Mouse (Mus musculus) megakaryocyte, adult 5-6 weeks (primary cell): ENCODE results near the gene Pprc1. TPM values are rescaled to one million over a fixed set of nuclear protein-coding genes. Genes with fewer than 3 reads are reported as not detected.

Experiments used
- ATAC-seq: 2 replicates; pipeline ENCODE4 v1.8.0; 2016; ENCODE audit warnings: mild to moderate bottlenecking, inconsistent platforms; ENCODE audit not compliant: poor library complexity, severe bottlenecking
- total RNA-seq, 2 experiments: library from RNA; stranded (forward) in 1 of 2; stranded (reverse) in 1 of 2; fragments of 153-499, 151-499 nt in 1 of 2; fragments of 221-1000, 200-1000 nt in 1 of 2; gene quantifications; 2 replicates each; pipeline versions ENCODE4 v1.2.3 to v1.2.4; 2015 to 2017

Pprc1 gene
- total RNA-seq, 2 experiments from 2014 or later = 8.6 to 30.8 TPM

DNA sequence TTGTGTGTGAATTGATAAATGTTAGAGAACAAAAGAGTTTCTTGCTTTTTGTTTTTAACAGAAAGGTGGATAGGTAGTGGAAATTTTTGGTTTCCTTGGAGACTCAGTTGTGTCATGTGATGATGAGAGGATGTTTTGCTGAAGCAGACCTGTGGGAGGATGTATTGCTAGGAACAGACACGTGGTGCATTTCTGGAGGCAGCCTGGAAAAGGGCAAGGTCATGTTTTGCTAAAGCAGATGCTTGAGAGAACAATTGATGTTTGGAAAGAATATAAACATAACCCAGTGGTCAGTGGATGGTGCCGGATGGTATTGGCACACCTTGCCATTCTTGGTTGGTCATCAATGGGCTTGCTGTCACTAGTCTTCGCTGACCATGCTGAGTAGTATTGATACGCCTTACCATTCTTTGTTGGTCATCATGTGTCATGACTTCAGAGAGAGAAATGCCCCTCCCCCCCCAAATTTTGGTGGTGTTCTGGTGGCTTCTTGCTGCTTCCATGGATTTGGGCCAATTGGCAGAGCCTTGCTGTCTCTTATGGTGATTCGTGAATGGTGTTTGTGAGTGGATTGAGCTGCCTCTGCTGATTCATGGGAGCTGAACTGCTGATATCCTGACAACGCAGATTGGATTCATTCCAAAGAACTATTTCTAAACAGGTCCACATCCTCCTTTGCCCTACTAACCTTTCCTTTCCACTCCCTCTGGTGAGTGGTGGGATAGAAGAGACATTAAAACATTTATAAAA, 58.9 kb downstream of the Pprc1 start:
- no peak for ATAC-seq

DNA sequence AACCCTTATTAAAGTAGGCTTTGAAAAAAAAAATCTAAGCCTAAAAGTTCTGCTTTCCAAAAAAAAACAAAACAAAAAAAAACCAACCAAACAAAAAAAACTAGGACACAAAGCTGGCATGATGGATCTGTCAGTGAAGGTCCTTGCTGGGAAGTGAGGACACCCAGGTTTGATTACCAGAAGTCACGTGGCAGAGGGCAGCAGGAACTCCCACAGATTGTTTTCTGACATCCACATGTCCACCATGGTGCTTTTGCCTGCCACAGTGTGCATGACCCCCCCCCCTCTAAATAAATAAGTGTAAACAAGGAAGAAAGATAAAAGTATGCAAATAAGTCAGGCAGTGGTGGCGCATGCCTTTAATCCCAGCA, 59.5 kb downstream of the Pprc1 start:
- no peak for ATAC-seq

DNA sequence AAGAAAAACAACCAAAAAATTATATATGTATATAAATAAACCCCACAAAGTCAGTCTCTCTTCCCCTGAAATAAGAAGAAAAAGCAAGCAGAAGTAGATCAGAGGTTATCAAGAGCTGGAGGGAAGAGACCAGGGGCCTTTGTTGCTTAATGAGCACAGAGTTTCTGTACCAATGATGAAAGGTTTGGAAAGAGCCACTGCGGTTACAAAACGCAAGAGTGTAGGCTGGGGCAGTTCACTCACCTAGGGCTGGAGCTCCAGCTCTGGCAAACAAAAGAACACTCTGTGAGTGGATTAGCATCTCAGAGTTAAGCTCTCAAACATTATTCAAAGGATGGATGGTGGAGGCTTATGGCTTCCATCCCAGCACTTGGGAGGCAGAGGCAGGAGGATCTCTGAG, 65.5 kb downstream of the Pprc1 start:
- ATAC-seq = peak; percentile 79

DNA sequence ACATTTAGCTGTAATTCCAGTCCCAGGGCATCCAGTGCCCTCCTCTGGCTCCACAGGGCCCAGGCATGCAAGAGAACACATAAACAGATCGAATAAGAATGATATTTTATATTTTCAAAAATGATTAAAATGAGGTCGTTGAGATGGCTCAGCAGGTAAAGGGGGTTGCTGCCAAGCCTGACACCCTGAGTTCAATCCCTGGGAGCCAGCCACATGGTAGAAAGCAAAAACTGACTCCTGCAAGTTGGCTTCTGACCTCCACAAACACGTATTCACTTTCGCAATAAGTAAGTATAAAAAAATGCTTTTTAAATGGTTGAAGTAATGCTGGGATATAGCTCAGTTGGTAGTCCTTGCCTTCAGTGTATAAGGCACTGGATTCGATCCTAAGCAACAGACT, 66.1 kb downstream of the Pprc1 start:
- ATAC-seq = no peak

DNA sequence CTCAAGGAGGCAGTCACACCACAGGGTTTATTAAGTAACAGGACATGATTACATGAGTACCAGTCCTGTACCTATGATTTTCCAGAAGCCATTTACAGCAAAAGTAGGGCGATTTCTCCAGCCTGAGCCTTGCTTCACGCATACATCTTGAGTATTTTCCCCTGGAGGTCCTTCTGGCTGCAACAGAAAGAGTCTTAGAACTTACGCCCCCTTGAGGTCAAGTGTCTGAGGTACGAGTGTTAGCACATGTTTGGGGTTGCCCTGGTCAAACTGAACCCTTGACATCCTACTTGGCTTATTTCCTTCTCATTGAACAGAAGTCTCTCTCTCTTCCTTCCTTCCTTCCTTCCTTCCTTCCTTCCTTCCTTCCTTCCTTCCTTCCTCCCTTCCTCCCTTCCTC, 69.9 kb downstream of the Pprc1 start:
- ATAC-seq = no peak

DNA sequence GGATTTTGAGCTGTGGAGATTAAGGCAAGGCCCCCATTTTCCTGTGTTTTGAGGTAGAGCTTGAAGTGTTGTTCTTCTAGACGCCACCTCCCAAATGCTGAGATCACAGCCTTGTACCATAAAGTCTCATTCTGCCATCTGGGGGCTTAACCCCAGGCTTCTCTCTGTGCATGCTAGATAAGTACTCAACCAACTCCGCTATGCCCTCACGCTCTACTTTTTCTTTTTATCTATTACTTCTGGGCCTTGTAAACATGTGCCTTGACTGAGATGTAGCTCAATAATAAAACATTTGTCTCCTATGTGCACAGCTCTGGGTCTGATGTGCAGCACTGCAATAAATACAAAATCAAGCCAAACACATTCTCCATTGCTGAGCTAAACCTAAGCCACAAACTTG, 74.8 kb downstream of the Pprc1 start:
- ATAC-seq = no peak

DNA sequence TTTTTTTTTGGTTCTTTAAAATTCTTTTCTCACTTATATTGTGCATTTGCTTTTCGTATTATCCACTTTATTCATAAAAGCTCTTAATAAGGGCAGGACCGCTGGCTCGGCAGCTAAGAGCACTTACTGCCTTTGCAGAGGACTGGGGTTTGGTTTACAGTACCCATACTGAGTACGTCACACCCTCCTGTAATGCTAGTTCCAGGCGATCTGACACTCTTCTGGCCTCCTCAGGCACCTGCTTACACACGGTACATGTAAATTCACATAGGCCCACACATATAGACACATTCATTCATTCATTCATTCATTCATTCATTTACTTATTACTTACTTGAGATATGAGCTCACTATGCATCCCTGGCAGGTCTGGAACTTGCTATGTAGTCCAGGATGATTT, 76.2 kb downstream of the Pprc1 start:
- ATAC-seq = no peak

Other genes starting within 250 kb of the Pprc1 start
- 0.09 and 0.16 TPM in 2 replicates for gene Kcnip2, start 228.8 kb upstream of the Pprc1 start, total RNA-seq (2015)
- not detected in 2 replicates for gene Kcnip2, start 228.8 kb upstream of the Pprc1 start, total RNA-seq (2017)
- 12.8 and 15.6 TPM in 2 replicates for gene Armh3, start 46.4 kb upstream of the Pprc1 start, total RNA-seq (2015)
- gene Armh3, start 46.4 kb upstream of the Pprc1 start, total RNA-seq (2017) = 6.6 and 8.5 TPM in 2 replicates
- gene Hps6, start 41.4 kb upstream of the Pprc1 start, total RNA-seq (2015) = 1.2 and 1.7 TPM in 2 replicates
- gene Hps6, start 41.4 kb upstream of the Pprc1 start, total RNA-seq (2017) = 6.6 and 6.8 TPM in 2 replicates
- 48.8 and 54.5 TPM in 2 replicates for gene Ldb1, start 328 bp downstream of the Pprc1 start, total RNA-seq (2015)
- gene Ldb1, start 328 bp downstream of the Pprc1 start, total RNA-seq (2017) = 60.2 and 60.8 TPM in 2 replicates
- gene Nolc1, start 31.0 kb downstream of the Pprc1 start, total RNA-seq (2015) = 16.4 and 19.7 TPM in 2 replicates
- 36.8 and 47.6 TPM in 2 replicates for gene Nolc1, start 31.0 kb downstream of the Pprc1 start, total RNA-seq (2017)
- gene Elovl3, start 87.0 kb downstream of the Pprc1 start, total RNA-seq (2015) = not detected in 2 replicates
- not detected in 2 replicates for gene Elovl3, start 87.0 kb downstream of the Pprc1 start, total RNA-seq (2017)
- not detected in 2 replicates for gene Pitx3, start 103.4 kb downstream of the Pprc1 start, total RNA-seq (2015)
- gene Pitx3, start 103.4 kb downstream of the Pprc1 start, total RNA-seq (2017) = not detected in 2 replicates
- 28.2 and 36.0 TPM in 2 replicates for gene Gbf1, start 107.6 kb downstream of the Pprc1 start, total RNA-seq (2015)
- gene Gbf1, start 107.6 kb downstream of the Pprc1 start, total RNA-seq (2017) = 27.0 and 38.8 TPM in 2 replicates